Mouse (Mus musculus): ENCODE measurements around the gene Grip2.
A peak's percentile ranks its signal among the peaks of the same experiment; 100 is the strongest.

Gene Grip2

GRCm38 (mm10) chr6:91728939-91729619, 98.0 kb downstream of the Grip2 start:
- DNase-seq (ENCODE audit: low read depth): no peak

- no peak for DNase-seq (ENCODE audit: low read depth)
Measured at GRCm38 (mm10) chr6:91727361-91727760, 99.7 kb downstream of the Grip2 start.

- DNase-seq (ENCODE audit: low read depth): no peak
Measured at GRCm38 (mm10) chr6:91721215-91721701, 105.8 kb downstream of the Grip2 start.

- DNase-seq (ENCODE audit: low read depth): no peak
Measured at GRCm38 (mm10) chr6:91720588-91721214, 106.3 kb downstream of the Grip2 start.

- no peak for DNase-seq (ENCODE audit: low read depth)
Measured at GRCm38 (mm10) chr6:91719865-91720533, 107.1 kb downstream of the Grip2 start.

- no peak for DNase-seq (ENCODE audit: low read depth)
Measured at GRCm38 (mm10) chr6:91719042-91719747, 107.9 kb downstream of the Grip2 start.

GRCm38 (mm10) chr6:91718603-91719002, 108.4 kb downstream of the Grip2 start:
- DNase-seq (ENCODE audit: low read depth): no peak

- no peak for DNase-seq (ENCODE audit: low read depth)
Measured at GRCm38 (mm10) chr6:91718067-91718466, 109.0 kb downstream of the Grip2 start.

GRCm38 (mm10) chr6:91715988-91716810, 110.9 kb downstream of the Grip2 start:
- no peak for DNase-seq (ENCODE audit: low read depth)

GRCm38 (mm10) chr6:91715023-91715422, 112.0 kb downstream of the Grip2 start:
- no peak for DNase-seq (ENCODE audit: low read depth)

- no peak for DNase-seq (ENCODE audit: low read depth)
Measured at GRCm38 (mm10) chr6:91713370-91713896, 113.6 kb downstream of the Grip2 start.

GRCm38 (mm10) chr6:91712855-91713331, 114.2 kb downstream of the Grip2 start:
- DNase-seq (ENCODE audit: low read depth): peak; percentile 76

GRCm38 (mm10) chr6:91712097-91712854, 114.8 kb downstream of the Grip2 start:
- DNase-seq (ENCODE audit: low read depth): no peak
